Mouse (Mus musculus): Measurements from ENCODE around the gene Gm10097.
A peak's percentile ranks its signal among the peaks of the same experiment; 100 is the strongest.

The Gm10097 gene

GRCm38 (mm10) chr10:5085792-5086191 is 16.8 kb downstream of the Gm10097 start:
- no peak for DNase-seq (ENCODE audit: low spot score)

- no peak for DNase-seq (ENCODE audit: low spot score)
These were observed 17.3 kb downstream of the Gm10097 start for GRCm38 (mm10) chr10:5086329-5086728.

- no peak for DNase-seq (ENCODE audit: low spot score)
These were observed 18.3 kb downstream of the Gm10097 start for GRCm38 (mm10) chr10:5087336-5087735.

GRCm38 (mm10) chr10:5089133-5089532 is 20.1 kb downstream of the Gm10097 start:
- DNase-seq (ENCODE audit: low spot score): no peak

- DNase-seq (ENCODE audit: low spot score): peak; percentile 32
These were observed 28.2 kb downstream of the Gm10097 start for GRCm38 (mm10) chr10:5096996-5097753.

- DNase-seq (ENCODE audit: low spot score): no peak
These were observed 28.8 kb downstream of the Gm10097 start for GRCm38 (mm10) chr10:5097754-5098137.

GRCm38 (mm10) chr10:5110773-5111172 is 41.8 kb downstream of the Gm10097 start:
- DNase-seq (ENCODE audit: low spot score): no peak

GRCm38 (mm10) chr10:5116155-5116554 is 47.2 kb downstream of the Gm10097 start:
- DNase-seq (ENCODE audit: low spot score): no peak

- DNase-seq (ENCODE audit: low spot score): no peak
These were observed 47.7 kb downstream of the Gm10097 start for GRCm38 (mm10) chr10:5116720-5117119.

Data from ovary, postnatal 36 days (tissue).